Mouse (Mus musculus) liver, adult 10 weeks (tissue): Measurements from ENCODE around the gene Izumo2. TPM values are rescaled to one million over a fixed set of nuclear protein-coding genes. Genes with fewer than 3 reads are reported as not detected.

Experiments
- polyA plus RNA-seq: library from polyadenylated mRNA; stranded (reverse); fragments of 350-450 nt; fragmentation: Illumina TruSeq; extraction: RNeasy Lipid Tissue Mini Kit (QIAGEN cat#74804); gene quantifications from one replicate; pipeline ENCODE4 v1.2.3, GENCODE M21; 2014; ENCODE audit warnings: low read depth, low replicate concordance

The Izumo2 gene
- polyA plus RNA-seq: not detected

GRCm38 (mm10) chr7:44708574-44708973, at the start of gene Izumo2:
TSS of gene Izumo2 (plus strand) at chr7:44708742.

GRCm38 (mm10) chr7:44670803-44671202, 37.7 kb upstream of the Izumo2 start, which contains the start of gene Myh14:
TSS of gene Myh14 (minus strand) at chr7:44670843.

GRCm38 (mm10) chr7:44748101-44749044, 39.8 kb downstream of the Izumo2 start, which contains the start of gene Vrk3:
TSS of gene Vrk3 (plus strand) at chr7:44748413.

GRCm38 (mm10) chr7:44750950-44751349, 42.4 kb downstream of the Izumo2 start, which contains the start of gene Zfp473:
TSS of gene Zfp473 (minus strand) at chr7:44751050.

Other genes starting within 250 kb of the Izumo2 start
- 22.2 TPM for gene Aspdh, start 243.4 kb upstream of the Izumo2 start, polyA plus RNA-seq
- gene Josd2, start 240.8 kb upstream of the Izumo2 start, polyA plus RNA-seq: 7.7 TPM
- 4.1 TPM for gene Emc10, start 212.2 kb upstream of the Izumo2 start, polyA plus RNA-seq
- not detected for gene Fam71e1, start 212.2 kb upstream of the Izumo2 start, polyA plus RNA-seq
- not detected for gene Mybpc2, start 184.1 kb upstream of the Izumo2 start, polyA plus RNA-seq
- not detected for gene Spib, start 176.7 kb upstream of the Izumo2 start, polyA plus RNA-seq
- gene Pold1, start 159.9 kb upstream of the Izumo2 start, polyA plus RNA-seq: not detected
- 2.0 TPM for gene Nr1h2, start 154.8 kb upstream of the Izumo2 start, polyA plus RNA-seq
- gene Napsa, start 136.4 kb upstream of the Izumo2 start, polyA plus RNA-seq: 0.37 TPM
- 0.56 TPM for gene Kcnc3, start 118.1 kb upstream of the Izumo2 start, polyA plus RNA-seq
- gene Myh14, start 37.9 kb upstream of the Izumo2 start, polyA plus RNA-seq: 0.37 TPM
- 6.2 TPM for gene Vrk3, start 39.7 kb downstream of the Izumo2 start, polyA plus RNA-seq
- gene Zfp473, start 42.3 kb downstream of the Izumo2 start, polyA plus RNA-seq: not detected
- gene Nup62, start 107.3 kb downstream of the Izumo2 start, polyA plus RNA-seq: 1.1 TPM
- gene Il4i1, start 107.6 kb downstream of the Izumo2 start, polyA plus RNA-seq: not detected
- gene Atf5, start 107.9 kb downstream of the Izumo2 start, polyA plus RNA-seq: 47.9 TPM
- 2.2 TPM for gene Akt1s1, start 140.2 kb downstream of the Izumo2 start, polyA plus RNA-seq
- 1.3 TPM for gene Tbc1d17, start 140.3 kb downstream of the Izumo2 start, polyA plus RNA-seq
- 1.4 TPM for gene Pnkp, start 148.4 kb downstream of the Izumo2 start, polyA plus RNA-seq
- 0.95 TPM for gene Ptov1, start 161.0 kb downstream of the Izumo2 start, polyA plus RNA-seq
- gene Med25, start 184.0 kb downstream of the Izumo2 start, polyA plus RNA-seq: 1.1 TPM
- gene Fuz, start 187.3 kb downstream of the Izumo2 start, polyA plus RNA-seq: 1.4 TPM
- gene Ap2a1, start 220.8 kb downstream of the Izumo2 start, polyA plus RNA-seq: 9.2 TPM
- gene Tsks, start 234.5 kb downstream of the Izumo2 start, polyA plus RNA-seq: not detected